Mouse (Mus musculus) E14TG2a.4 (cell line): ENCODE results near the gene Dgki.

Experiments
- CTCF ChIP-seq: conservative IDR thresholded peaks from 2 replicates; pipeline ENCODE4 v1.5.1; 2014; ENCODE audit warnings: low read length
- POU5F1 ChIP-seq: IDR thresholded peaks from 2 replicates; pipeline ENCODE4 v1.6.1; 2014; ENCODE audit warnings: low read length, borderline replicate concordance

GRCm38 (mm10) chr6:36980475-36980874, 319.5 kb downstream of the Dgki start:
- TF ChIP-seq CTCF (no peak), POU5F1 (no peak)
